Mouse (Mus musculus): Measurements from ENCODE around the gene Arf3.
"Not testable (repeated sequence)": the region's sequence is repeated elsewhere in the genome, so short reads cannot be mapped to it uniquely, and the experiment has no call there.

Gene Arf3

GRCm38 (mm10) chr15:98762670-98763529, at the start of gene Arf3:
Arf3 (minus strand) TSS chr15:98763214.
- peak; percentile 95 for ATAC-seq (ENCODE audit: insufficient number of reproducible peaks, low FRiP score, low TSS enrichment)

- not testable (repeated sequence) for ATAC-seq (ENCODE audit: insufficient number of reproducible peaks, low FRiP score, low TSS enrichment)
Observed at GRCm38 (mm10) chr15:98810212-98810611, 47.2 kb upstream of the Arf3 start.

- no peak for ATAC-seq (ENCODE audit: insufficient number of reproducible peaks, low FRiP score, low TSS enrichment)
Observed at GRCm38 (mm10) chr15:98809390-98809789, 46.4 kb upstream of the Arf3 start, which contains the start of gene Ddn. Ddn (minus strand) TSS chr15:98809490.

GRCm38 (mm10) chr15:98808651-98809134, 45.7 kb upstream of the Arf3 start:
- ATAC-seq (ENCODE audit: insufficient number of reproducible peaks, low FRiP score, low TSS enrichment) = no peak

- no peak for ATAC-seq (ENCODE audit: insufficient number of reproducible peaks, low FRiP score, low TSS enrichment)
Observed at GRCm38 (mm10) chr15:98807895-98808650, 45.1 kb upstream of the Arf3 start.

- ATAC-seq (ENCODE audit: insufficient number of reproducible peaks, low FRiP score, low TSS enrichment) = no peak
Observed at GRCm38 (mm10) chr15:98806809-98807770, 44.1 kb upstream of the Arf3 start.

GRCm38 (mm10) chr15:98806071-98806808, 43.2 kb upstream of the Arf3 start:
- ATAC-seq (ENCODE audit: insufficient number of reproducible peaks, low FRiP score, low TSS enrichment) = no peak

- no peak for ATAC-seq (ENCODE audit: insufficient number of reproducible peaks, low FRiP score, low TSS enrichment)
Observed at GRCm38 (mm10) chr15:98805324-98806040, 42.5 kb upstream of the Arf3 start.

GRCm38 (mm10) chr15:98804054-98804453, 41.0 kb upstream of the Arf3 start:
- peak; percentile 38; the same call in 1 of the 2 replicates for ATAC-seq (ENCODE audit: insufficient number of reproducible peaks, low FRiP score, low TSS enrichment)

- no peak for ATAC-seq (ENCODE audit: insufficient number of reproducible peaks, low FRiP score, low TSS enrichment)
Observed at GRCm38 (mm10) chr15:98802926-98803325, 39.9 kb upstream of the Arf3 start.

- 0 out of 2 replicates have a peak, but pooled peaks have one; percentile 47 for ATAC-seq (ENCODE audit: insufficient number of reproducible peaks, low FRiP score, low TSS enrichment)
Observed at GRCm38 (mm10) chr15:98799396-98799795, 36.4 kb upstream of the Arf3 start.

GRCm38 (mm10) chr15:98798903-98799302, 35.9 kb upstream of the Arf3 start:
- no peak for ATAC-seq (ENCODE audit: insufficient number of reproducible peaks, low FRiP score, low TSS enrichment)

GRCm38 (mm10) chr15:98797835-98798492, 35.0 kb upstream of the Arf3 start:
- ATAC-seq (ENCODE audit: insufficient number of reproducible peaks, low FRiP score, low TSS enrichment) = no peak

- ATAC-seq (ENCODE audit: insufficient number of reproducible peaks, low FRiP score, low TSS enrichment) = no peak
Observed at GRCm38 (mm10) chr15:98796803-98797595, 34.0 kb upstream of the Arf3 start.

GRCm38 (mm10) chr15:98793141-98793698, 30.2 kb upstream of the Arf3 start:
- no peak for ATAC-seq (ENCODE audit: insufficient number of reproducible peaks, low FRiP score, low TSS enrichment)

- ATAC-seq (ENCODE audit: insufficient number of reproducible peaks, low FRiP score, low TSS enrichment) = no peak
Observed at GRCm38 (mm10) chr15:98792233-98793020, 29.4 kb upstream of the Arf3 start.

Data from cerebellum, adult (tissue).